Mouse (Mus musculus) CH12.LX (cell line): ENCODE data around the gene Olfr1412. TPM values are rescaled to one million over a fixed set of nuclear protein-coding genes. Genes with fewer than 3 reads are reported as not detected.

ENCODE experiments used
- DNase-seq: peaks from one replicate; pipeline ENCODE4 v3.0.0-alpha.2; 2013; ENCODE audit errors: extremely low read depth
- H3K27ac ChIP-seq: 2 replicates; pipeline ENCODE4 v1.5.1; 2012; ENCODE audit warnings: low read depth, mild to moderate bottlenecking, control low read depth, moderate library complexity; ENCODE audit not compliant: insufficient read depth
- H3K27me3 ChIP-seq: replicated peaks from 2 replicates; pipeline ENCODE3; 2012; ENCODE audit warnings: inconsistent platforms
- H3K36me3 ChIP-seq, 2 experiments: replicated peaks in 1 of 2; 2 replicates each; pipeline versions ENCODE3 to v1.6.1; 2012; ENCODE audit warnings: inconsistent platforms in 1 of 2, low read length in 1 of 2, mild to moderate bottlenecking in 1 of 2, mixed read lengths in 1 of 2, moderate library complexity in 1 of 2; ENCODE audit not compliant: control insufficient read depth in 1 of 2, insufficient read depth in 1 of 2
- H3K4me1 ChIP-seq, 2 experiments: 2 replicates each; pipeline ENCODE4 v1.6.1; 2012; ENCODE audit warnings: inconsistent platforms in 1 of 2, moderate library complexity in 1 of 2; ENCODE audit not compliant: insufficient read depth in 2 of 2, control insufficient read depth in 1 of 2
- H3K4me2 ChIP-seq: 2 replicates; pipeline ENCODE4 v1.6.1; 2012; ENCODE audit warnings: low read depth, mild to moderate bottlenecking, control low read depth; ENCODE audit not compliant: poor library complexity, insufficient read depth, severe bottlenecking
- H3K4me3 ChIP-seq, 3 experiments: fragments of 150-350 bp in 1 of 3; sonication (generic) in 1 of 3; replicated peaks in 1 of 3; 2 replicates each; pipeline versions ENCODE3 to v1.5.1; 2011 to 2012; ENCODE audit warnings: low read depth in 2 of 3, low read length in 2 of 3, mild to moderate bottlenecking in 2 of 3, moderate library complexity in 2 of 3, control low read depth in 1 of 3, improper control_type of control experiment in 1 of 3, inconsistent platforms in 1 of 3, mixed read lengths in 1 of 3; ENCODE audit not compliant: poor library complexity in 1 of 3
- H3K79me2 ChIP-seq: replicated peaks from 2 replicates; pipeline ENCODE4 v1.6.1; 2012; ENCODE audit warnings: mild to moderate bottlenecking, moderate library complexity; ENCODE audit not compliant: control insufficient read depth, poor library complexity, insufficient read depth, severe bottlenecking; ENCODE audit errors: extremely low read depth
- H3K9ac ChIP-seq: 2 replicates; pipeline ENCODE4 v1.6.1; 2012; ENCODE audit warnings: low read depth, mild to moderate bottlenecking, control low read depth, moderate library complexity; ENCODE audit not compliant: insufficient read depth
- H3K9me3 ChIP-seq: replicated peaks from 2 replicates; pipeline ENCODE3; 2012; ENCODE audit warnings: low read length, inconsistent platforms, mixed read lengths
- BHLHE40 ChIP-seq: IDR thresholded peaks from 2 replicates; pipeline ENCODE4 v1.6.1; 2011; ENCODE audit warnings: mild to moderate bottlenecking, low read depth, low read length, improper control_type of control experiment
- E2F4 ChIP-seq: IDR thresholded peaks from 2 replicates; pipeline ENCODE4 v1.6.1; 2011; ENCODE audit warnings: low read depth, low read length, improper control_type of control experiment; ENCODE audit not compliant: insufficient replicate concordance
- EP300 ChIP-seq: IDR thresholded peaks from 2 replicates; pipeline ENCODE4 v1.6.1; 2011; ENCODE audit warnings: low read length, improper control_type of control experiment
- ETS1 ChIP-seq: conservative IDR thresholded peaks from 2 replicates; pipeline ENCODE4 v1.6.1; 2012; ENCODE audit warnings: low read depth, mild to moderate bottlenecking, inconsistent platforms, low read length, improper control_type of control experiment, moderate library complexity
- GABPA ChIP-seq: IDR thresholded peaks from 2 replicates; pipeline ENCODE4 v1.6.1; 2012; ENCODE audit warnings: low read depth, low read length, improper control_type of control experiment, inconsistent platforms; ENCODE audit not compliant: insufficient replicate concordance
- KAT2A ChIP-seq: IDR thresholded peaks from 2 replicates; pipeline ENCODE4 v1.6.1; 2012; ENCODE audit warnings: low read length, improper control_type of control experiment, inconsistent platforms; ENCODE audit not compliant: insufficient replicate concordance
- MAFK ChIP-seq: IDR thresholded peaks from 2 replicates; pipeline ENCODE4 v1.6.1; 2011; ENCODE audit warnings: low read length, improper control_type of control experiment; ENCODE audit not compliant: insufficient replicate concordance
- MEF2A ChIP-seq: IDR thresholded peaks from 2 replicates; pipeline ENCODE4 v1.6.1; 2014; ENCODE audit warnings: low read depth, mild to moderate bottlenecking, inconsistent platforms, low read length, improper control_type of control experiment, borderline replicate concordance
- NELFE ChIP-seq: IDR thresholded peaks from 2 replicates; pipeline ENCODE4 v1.6.1; 2011; ENCODE audit warnings: low read depth, low read length, improper control_type of control experiment
- PAX5 ChIP-seq: IDR thresholded peaks from 2 replicates; pipeline ENCODE4 v1.6.1; 2012; ENCODE audit warnings: low read length, inconsistent platforms, mixed read lengths
- POLR2A ChIP-seq: IDR thresholded peaks from 2 replicates; pipeline ENCODE4 v1.6.1; 2011; ENCODE audit warnings: low read depth, mild to moderate bottlenecking, improper control_type of control experiment, low read length
- RAD21 ChIP-seq: IDR thresholded peaks from 2 replicates; pipeline ENCODE4 v1.6.1; 2011; ENCODE audit warnings: low read depth, mild to moderate bottlenecking, low read length, improper control_type of control experiment, moderate library complexity
- RCOR1 ChIP-seq: conservative IDR thresholded peaks from 2 replicates; pipeline ENCODE4 v1.6.1; 2012; ENCODE audit warnings: low read depth, mild to moderate bottlenecking, inconsistent platforms, low read length, improper control_type of control experiment
- SIN3A ChIP-seq: IDR thresholded peaks from 2 replicates; pipeline ENCODE4 v1.6.1; 2012; ENCODE audit warnings: low read length, improper control_type of control experiment, inconsistent platforms
- TCF12 ChIP-seq: IDR thresholded peaks from 2 replicates; pipeline ENCODE4 v1.6.1; 2014; ENCODE audit warnings: low read depth, mild to moderate bottlenecking, inconsistent platforms, low read length, improper control_type of control experiment
- UBTF ChIP-seq: IDR thresholded peaks from 2 replicates; pipeline ENCODE4 v1.6.1; 2012; ENCODE audit warnings: low read depth, mild to moderate bottlenecking, inconsistent platforms, low read length, improper control_type of control experiment, moderate library complexity
- ZC3H11A ChIP-seq: IDR thresholded peaks from 2 replicates; pipeline ENCODE4 v1.6.1; 2012; ENCODE audit warnings: low read depth, mild to moderate bottlenecking, inconsistent platforms, low read length, improper control_type of control experiment
- ZKSCAN1 ChIP-seq: IDR thresholded peaks from 2 replicates; pipeline ENCODE4 v1.6.1; 2012; ENCODE audit warnings: low read depth, inconsistent platforms, low read length, improper control_type of control experiment, borderline replicate concordance
- ZNF384 ChIP-seq: IDR thresholded peaks from 2 replicates; pipeline ENCODE4 v1.6.1; 2012; ENCODE audit warnings: low read depth, low read length, improper control_type of control experiment, inconsistent platforms
- dilution Hi-C: fragments of 300-500 bp; cut with MboI; formaldehyde crosslinking; loops from 2 replicates; pipeline ENCODE4 v1.14.3; 2020; ENCODE audit warnings: low sequenced_read_pairs; ENCODE audit not compliant: extremely low pct_unique_long_range_greater_than_20kb, extremely low pct_ligation_motif_present
- in situ Hi-C: fragments of 300-500 bp; cut with MboI; formaldehyde crosslinking; loops from 3 replicates; pipeline ENCODE4 v1.14.3; 2019; ENCODE audit warnings: low sequenced_read_pairs, low pct_ligation_motif_present, low pct_unique_long_range_greater_than_20kb, mixed read lengths
- polyA plus RNA-seq: library from polyadenylated mRNA; unstranded; fragments of >175 nt; gene quantifications from 2 replicates; pipeline ENCODE4 v1.2.1, GENCODE M21; 2012; ENCODE audit warnings: low read depth; ENCODE audit not compliant: insufficient read length
- total RNA-seq, 2 experiments: library from RNA; depleted of rRNA; stranded (reverse); fragments of 300-350 nt in 1 of 2; fragments of >200 nt in 1 of 2; gene quantifications; 2 replicates each; pipeline ENCODE4 v1.2.3; 2012 to 2014

Olfr1412 gene
- total and polyA plus RNA-seq, 3 experiments: not detected

- dilution Hi-C loops: no loop called here
- Histone ChIP-seq H3K27ac (no peak overlapping the region), H3K36me3 (peaks cover 35 to 56% of the 10 kb centered on the region in 2 experiments), H3K4me1 (peaks cover 8 to 24% of the 10 kb centered on the region in 2 experiments), H3K9ac (no peak overlapping the region), H3K79me2 (peaks cover 18% of the 10 kb centered on the region), H3K4me3 (no peak overlapping the region), H3K9me3 (no peaks in the 10 kb centered on the region), H3K4me2 (no peak overlapping the region), H3K27me3 (no peaks in the 10 kb centered on the region)
- DNase-seq: no peak
- in situ Hi-C loops: no loop called here
- TF ChIP-seq ETS1: no peak
- TF ChIP-seq RAD21: no peak
- no peak for TF ChIP-seq POLR2A
Observed at GRCm38 (mm10) chr1:92638736-92639135, 53.2 kb downstream of the Olfr1412 start.

- H3K79me2 ChIP-seq: peaks cover 18% of the 10 kb centered on the region
- peak overlapping the region in 2 of 3 experiments; percentile 74 to 88 for H3K4me3 ChIP-seq
- no peak for DNase-seq
- no peak overlapping the region for H3K9ac ChIP-seq
- TF ChIP-seq NELFE: no peak
- no peak for TF ChIP-seq KAT2A
- TF ChIP-seq MEF2A: no peak
- TF ChIP-seq UBTF: no peak
- TF ChIP-seq MAFK: no peak
- no peak for TF ChIP-seq ZKSCAN1
- TF ChIP-seq RCOR1: no peak
- TF ChIP-seq ZNF384: no peak
- no peak for TF ChIP-seq PAX5
- TF ChIP-seq E2F4: no peak
- no peak for TF ChIP-seq SIN3A
- TF ChIP-seq TCF12: no peak
- TF ChIP-seq ZC3H11A: no peak
- TF ChIP-seq GABPA: no peak
- TF ChIP-seq POLR2A: no peak
- TF ChIP-seq EP300: no peak
- no peak for TF ChIP-seq BHLHE40
- TF ChIP-seq ETS1: no peak
- peaks cover 35 to 47% of the 10 kb centered on the region in 2 experiments for H3K36me3 ChIP-seq
- peak overlapping the region; percentile 85 for H3K4me2 ChIP-seq
- dilution Hi-C loops: no loop called here
- H3K27me3 ChIP-seq: peaks cover 5% of the 10 kb centered on the region
- in situ Hi-C loops: no loop called here
- no peaks in the 10 kb centered on the region for H3K9me3 ChIP-seq
- H3K27ac ChIP-seq: no peak overlapping the region
- peaks cover 8 to 24% of the 10 kb centered on the region in 2 experiments for H3K4me1 ChIP-seq
Observed at GRCm38 (mm10) chr1:92640393-92640792, 54.8 kb downstream of the Olfr1412 start.

Other genes with a start within 250 kb of the Olfr1412 start
- gene Ndufa10, start 111.9 kb upstream of the Olfr1412 start, total RNA-seq (2012; rRNA removed): 103 and 111 TPM in 2 replicates
- 139 and 142 TPM in 2 replicates for gene Ndufa10, start 111.9 kb upstream of the Olfr1412 start, total RNA-seq (2014; rRNA removed)
- gene Ndufa10, start 111.9 kb upstream of the Olfr1412 start, polyA plus RNA-seq: 230 and 296 TPM in 2 replicates
- not detected in 2 replicates for gene Olfr1416, start 100.7 kb upstream of the Olfr1412 start, total RNA-seq (2012; rRNA removed)
- gene Olfr1416, start 100.7 kb upstream of the Olfr1412 start, total RNA-seq (2014; rRNA removed): not detected in 2 replicates
- gene Olfr1416, start 100.7 kb upstream of the Olfr1412 start, polyA plus RNA-seq: not detected in 2 replicates
- not detected in 2 replicates for gene Olfr1415, start 89.7 kb upstream of the Olfr1412 start, total RNA-seq (2012; rRNA removed)
- not detected in 2 replicates for gene Olfr1415, start 89.7 kb upstream of the Olfr1412 start, total RNA-seq (2014; rRNA removed)
- not detected in 2 replicates for gene Olfr1415, start 89.7 kb upstream of the Olfr1412 start, polyA plus RNA-seq
- gene Olfr1414, start 67.1 kb upstream of the Olfr1412 start, total RNA-seq (2012; rRNA removed): 0.25 TPM in 2 replicates
- gene Olfr1414, start 67.1 kb upstream of the Olfr1412 start, total RNA-seq (2014; rRNA removed): 0.20 TPM in 1 of 2 replicates, not detected in the other
- not detected in 2 replicates for gene Olfr1414, start 67.1 kb upstream of the Olfr1412 start, polyA plus RNA-seq
- not detected in 2 replicates for gene Olfr1413, start 14.5 kb upstream of the Olfr1412 start, total RNA-seq (2012; rRNA removed)
- gene Olfr1413, start 14.5 kb upstream of the Olfr1412 start, total RNA-seq (2014; rRNA removed): not detected in 2 replicates
- gene Olfr1413, start 14.5 kb upstream of the Olfr1412 start, polyA plus RNA-seq: not detected in 2 replicates
- gene Olfr1411, start 8.6 kb downstream of the Olfr1412 start, total RNA-seq (2012; rRNA removed): not detected in 2 replicates
- not detected in 2 replicates for gene Olfr1411, start 8.6 kb downstream of the Olfr1412 start, total RNA-seq (2014; rRNA removed)
- not detected in 2 replicates for gene Olfr1411, start 8.6 kb downstream of the Olfr1412 start, polyA plus RNA-seq
- gene Olfr1410, start 20.0 kb downstream of the Olfr1412 start, total RNA-seq (2012; rRNA removed): 0.08 TPM in 2 replicates
- gene Olfr1410, start 20.0 kb downstream of the Olfr1412 start, total RNA-seq (2014; rRNA removed): not detected in 2 replicates
- gene Olfr1410, start 20.0 kb downstream of the Olfr1412 start, polyA plus RNA-seq: not detected in 2 replicates
- 0.08 TPM in 1 of 2 replicates, not detected in the other for gene Olfr12, start 32.0 kb downstream of the Olfr1412 start, total RNA-seq (2012; rRNA removed)
- gene Olfr12, start 32.0 kb downstream of the Olfr1412 start, total RNA-seq (2014; rRNA removed): not detected in 2 replicates
- not detected in 2 replicates for gene Olfr12, start 32.0 kb downstream of the Olfr1412 start, polyA plus RNA-seq
- gene Cops9, start 56.2 kb downstream of the Olfr1412 start, total RNA-seq (2012; rRNA removed): 209 and 220 TPM in 2 replicates
- 169 and 185 TPM in 2 replicates for gene Cops9, start 56.2 kb downstream of the Olfr1412 start, total RNA-seq (2014; rRNA removed)
- 168 and 182 TPM in 2 replicates for gene Cops9, start 56.2 kb downstream of the Olfr1412 start, polyA plus RNA-seq
- gene Otos, start 63.1 kb downstream of the Olfr1412 start, total RNA-seq (2012; rRNA removed): not detected in 2 replicates
- not detected in 2 replicates for gene Otos, start 63.1 kb downstream of the Olfr1412 start, total RNA-seq (2014; rRNA removed)
- 0.24 TPM in 1 of 2 replicates, not detected in the other for gene Otos, start 63.1 kb downstream of the Olfr1412 start, polyA plus RNA-seq
- gene Gpc1, start 245.9 kb downstream of the Olfr1412 start, total RNA-seq (2012; rRNA removed): 0.55 and 0.59 TPM in 2 replicates
- gene Gpc1, start 245.9 kb downstream of the Olfr1412 start, total RNA-seq (2014; rRNA removed): 0.05 TPM in 1 of 2 replicates, not detected in the other
- gene Gpc1, start 245.9 kb downstream of the Olfr1412 start, polyA plus RNA-seq: 0.11 TPM in 1 of 2 replicates, not detected in the other